Mouse (Mus musculus) E14TG2a.4 (cell line): ENCODE measurements at regions not wholly inside any gene's neighbourhood (a gene's known extent, or its start where the extent isn't known, plus 50 kb on each side); places are given as distances from the start of the nearest gene placed in this dataset.

Experiments
- CTCF ChIP-seq: conservative IDR thresholded peaks from 2 replicates; pipeline ENCODE4 v1.5.1; 2014; ENCODE audit warnings: low read length
- POU5F1 ChIP-seq: IDR thresholded peaks from 2 replicates; pipeline ENCODE4 v1.6.1; 2014; ENCODE audit warnings: low read length, borderline replicate concordance

GRCm38 (mm10) chr11:8773862-8774261 is 109.5 kb upstream of the Tns3 start:
- TF ChIP-seq CTCF, result no peak
- TF ChIP-seq POU5F1, result no peak
